Mouse (Mus musculus): ENCODE measurements around the gene Gcgr.

DNA sequence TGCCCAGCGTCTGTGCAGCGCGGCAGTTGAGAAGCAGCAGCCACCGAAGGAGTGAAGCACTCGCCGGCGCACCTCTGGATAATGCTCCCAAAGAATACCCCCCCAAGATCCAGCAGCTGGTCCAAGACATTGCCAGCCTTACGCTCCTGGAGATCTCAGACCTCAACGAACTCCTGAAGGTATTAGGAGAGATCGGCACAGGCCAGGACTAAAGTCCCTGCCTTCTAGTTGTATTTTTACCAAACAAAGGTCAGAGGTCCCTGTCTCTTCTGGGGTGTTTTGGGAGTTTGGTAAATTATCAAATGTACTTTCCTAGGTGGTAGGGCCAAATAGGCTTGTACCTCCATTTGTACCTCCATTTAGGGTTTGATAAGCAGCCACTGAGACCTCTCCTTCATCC lies 45.2 kb upstream of the Gcgr start:
- TF ChIP-seq CTCF (IDR thresholded peaks at IDR 0.05; ENCODE audit: extremely low read depth, insufficient read length, insufficient replicate concordance, low read depth, low read length), result no peak
- no peak for TF ChIP-seq POLR2A (IDR thresholded peaks at IDR 0.05; ENCODE audit: low read depth, low read length)

Measured in small intestine, adult 2 months (tissue).